Mouse (Mus musculus): ENCODE measurements around the gene Henmt1. TPM values are rescaled to one million over a fixed set of nuclear protein-coding genes. Genes with fewer than 3 reads are reported as not detected.

Henmt1 gene
- polyA plus RNA-seq, 1 experiment from 2014 or later, result 0.51 TPM

- Histone ChIP-seq H3K27me3 (ENCODE audit: control insufficient read depth, insufficient read depth, low read length) (no peaks in the 10 kb centered on the region), H3K27ac (ENCODE audit: low read depth, low read length) (peak overlapping the region; percentile 100), H3K4me3 (ENCODE audit: low read length) (peak overlapping the region; percentile 95), H3K9me3 (ENCODE audit: control insufficient read depth, low read length) (no peaks in the 10 kb centered on the region), H3K4me1 (ENCODE audit: control insufficient read depth, insufficient read depth, low read length) (peaks cover 13% of the 10 kb centered on the region; the same call in 1 of the 2 replicates), H3K9ac (ENCODE audit: low read depth, low read length) (peak overlapping the region; percentile 96), H3K36me3 (ENCODE audit: control insufficient read depth, insufficient read depth, low read length) (peaks cover 30% of the 10 kb centered on the region), H3K4me2 (replicated peaks; ENCODE audit: low read depth, low read length) (peak overlapping the region; percentile 68)
- under 1% methylated on average over 31 of the region's 32 CpGs for WGBS
- no peak for ATAC-seq (ENCODE audit: low FRiP score, low TSS enrichment)
These were observed 29.2 kb upstream of the Henmt1 start for GRCm38 (mm10) chr3:108910303-108911080.

- Histone ChIP-seq H3K27ac (ENCODE audit: low read depth, low read length) (peak overlapping the region; percentile 100), H3K27me3 (ENCODE audit: control insufficient read depth, insufficient read depth, low read length) (no peaks in the 10 kb centered on the region), H3K9me3 (ENCODE audit: control insufficient read depth, low read length) (no peaks in the 10 kb centered on the region), H3K4me1 (ENCODE audit: control insufficient read depth, insufficient read depth, low read length) (peaks cover 13% of the 10 kb centered on the region; the same call in 1 of the 2 replicates), H3K4me2 (replicated peaks; ENCODE audit: low read depth, low read length) (peak overlapping the region; percentile 68), H3K36me3 (ENCODE audit: control insufficient read depth, insufficient read depth, low read length) (peaks cover 25% of the 10 kb centered on the region), H3K4me3 (ENCODE audit: low read length) (peak overlapping the region; percentile 95), H3K9ac (ENCODE audit: low read depth, low read length) (peak overlapping the region; percentile 96)
- under 1% methylated on average over 44 of the region's 44 CpGs for WGBS
- ATAC-seq (ENCODE audit: low FRiP score, low TSS enrichment), result peak; percentile 89
These were observed 28.6 kb upstream of the Henmt1 start for GRCm38 (mm10) chr3:108911081-108911547.

GRCm38 (mm10) chr3:108911548-108912413, 27.9 kb upstream of the Henmt1 start, which contains the start of gene Prpf38b:
TSS of gene Prpf38b (minus strand) at chr3:108911727.
- H3K9ac ChIP-seq (ENCODE audit: low read depth, low read length), result peak within 1 kb of the TSS; percentile 96
- peak within 1 kb of the TSS; percentile 95 for H3K4me3 ChIP-seq (ENCODE audit: low read length)
- H3K36me3 ChIP-seq (ENCODE audit: control insufficient read depth, insufficient read depth, low read length), result peaks cover 18% of the 10 kb centered on the region
- under 1% methylated on average over 53 of the region's 53 CpGs for WGBS
- no peaks in the 10 kb centered on the region for H3K9me3 ChIP-seq (ENCODE audit: control insufficient read depth, low read length)
- peak within 1 kb of the TSS; percentile 68 for H3K4me2 ChIP-seq (replicated peaks; ENCODE audit: low read depth, low read length)
- peak; percentile 99 for ATAC-seq (ENCODE audit: low FRiP score, low TSS enrichment)
- H3K4me1 ChIP-seq (ENCODE audit: control insufficient read depth, insufficient read depth, low read length), result peaks cover 13% of the 10 kb centered on the region; the same call in 1 of the 2 replicates
- H3K27ac ChIP-seq (ENCODE audit: low read depth, low read length), result peak within 1 kb of the TSS; percentile 100
- no peaks in the 10 kb centered on the region for H3K27me3 ChIP-seq (ENCODE audit: control insufficient read depth, insufficient read depth, low read length)

GRCm38 (mm10) chr3:108915999-108916398, 23.7 kb upstream of the Henmt1 start:
- Histone ChIP-seq H3K4me3 (ENCODE audit: low read length) (no peak overlapping the region), H3K9ac (ENCODE audit: low read depth, low read length) (no peak overlapping the region), H3K4me1 (ENCODE audit: control insufficient read depth, insufficient read depth, low read length) (no peaks in the 10 kb centered on the region), H3K36me3 (ENCODE audit: control insufficient read depth, insufficient read depth, low read length) (no peaks in the 10 kb centered on the region), H3K27ac (ENCODE audit: low read depth, low read length) (no peak overlapping the region), H3K4me2 (replicated peaks; ENCODE audit: low read depth, low read length) (no peak overlapping the region), H3K27me3 (ENCODE audit: control insufficient read depth, insufficient read depth, low read length) (no peaks in the 10 kb centered on the region), H3K9me3 (ENCODE audit: control insufficient read depth, low read length) (no peaks in the 10 kb centered on the region)
- no peak for ATAC-seq (ENCODE audit: low FRiP score, low TSS enrichment)
- WGBS, result 88% methylated on average over 1 of the region's 1 CpGs

- H3K4me1 ChIP-seq (ENCODE audit: control insufficient read depth, insufficient read depth, low read length), result no peaks in the 10 kb centered on the region
- 63% methylated on average over 4 of the region's 4 CpGs for WGBS
These were observed 22.8 kb upstream of the Henmt1 start for GRCm38 (mm10) chr3:108916857-108917256.

GRCm38 (mm10) chr3:108917986-108918385, 21.7 kb upstream of the Henmt1 start:
- no peak overlapping the region for H3K9ac ChIP-seq (ENCODE audit: low read depth, low read length)
- no peaks in the 10 kb centered on the region for H3K36me3 ChIP-seq (ENCODE audit: control insufficient read depth, insufficient read depth, low read length)
- H3K4me1 ChIP-seq (ENCODE audit: control insufficient read depth, insufficient read depth, low read length), result no peaks in the 10 kb centered on the region
- no peaks in the 10 kb centered on the region for H3K9me3 ChIP-seq (ENCODE audit: control insufficient read depth, low read length)
- 62% methylated on average over 3 of the region's 3 CpGs for WGBS
- H3K27me3 ChIP-seq (ENCODE audit: control insufficient read depth, insufficient read depth, low read length), result no peaks in the 10 kb centered on the region
- no peak overlapping the region for H3K4me2 ChIP-seq (replicated peaks; ENCODE audit: low read depth, low read length)
- no peak for ATAC-seq (ENCODE audit: low FRiP score, low TSS enrichment)
- H3K27ac ChIP-seq (ENCODE audit: low read depth, low read length), result no peak overlapping the region
- H3K4me3 ChIP-seq (ENCODE audit: low read length), result no peak overlapping the region

More at GRCm38 (mm10) chr3:108916857-108917256, 22.8 kb upstream of the Henmt1 start:
- no peak for ATAC-seq (ENCODE audit: low FRiP score, low TSS enrichment)
- Histone ChIP-seq H3K36me3 (ENCODE audit: control insufficient read depth, insufficient read depth, low read length) (no peaks in the 10 kb centered on the region), H3K4me2 (replicated peaks; ENCODE audit: low read depth, low read length) (no peak overlapping the region), H3K4me3 (ENCODE audit: low read length) (no peak overlapping the region), H3K27ac (ENCODE audit: low read depth, low read length) (no peak overlapping the region), H3K27me3 (ENCODE audit: control insufficient read depth, insufficient read depth, low read length) (no peaks in the 10 kb centered on the region), H3K9ac (ENCODE audit: low read depth, low read length) (no peak overlapping the region), H3K9me3 (ENCODE audit: control insufficient read depth, low read length) (no peaks in the 10 kb centered on the region)

- Histone ChIP-seq H3K4me3 (ENCODE audit: low read length) (no peak overlapping the region), H3K9me3 (ENCODE audit: control insufficient read depth, low read length) (no peaks in the 10 kb centered on the region), H3K4me1 (ENCODE audit: control insufficient read depth, insufficient read depth, low read length) (no peaks in the 10 kb centered on the region), H3K27me3 (ENCODE audit: control insufficient read depth, insufficient read depth, low read length) (no peaks in the 10 kb centered on the region), H3K36me3 (ENCODE audit: control insufficient read depth, insufficient read depth, low read length) (no peaks in the 10 kb centered on the region), H3K27ac (ENCODE audit: low read depth, low read length) (no peak overlapping the region), H3K4me2 (replicated peaks; ENCODE audit: low read depth, low read length) (no peak overlapping the region), H3K9ac (ENCODE audit: low read depth, low read length) (no peak overlapping the region)
- WGBS, result 92% methylated on average over 1 of the region's 1 CpGs
- ATAC-seq (ENCODE audit: low FRiP score, low TSS enrichment), result no peak
These were observed 20.8 kb upstream of the Henmt1 start for GRCm38 (mm10) chr3:108918852-108919251.

GRCm38 (mm10) chr3:108920442-108921070, 19.1 kb upstream of the Henmt1 start:
- 85% methylated on average over 3 of the region's 3 CpGs for WGBS
- Histone ChIP-seq H3K36me3 (ENCODE audit: control insufficient read depth, insufficient read depth, low read length) (no peaks in the 10 kb centered on the region), H3K4me1 (ENCODE audit: control insufficient read depth, insufficient read depth, low read length) (no peaks in the 10 kb centered on the region), H3K9ac (ENCODE audit: low read depth, low read length) (no peak overlapping the region), H3K4me2 (replicated peaks; ENCODE audit: low read depth, low read length) (no peak overlapping the region), H3K27me3 (ENCODE audit: control insufficient read depth, insufficient read depth, low read length) (no peaks in the 10 kb centered on the region), H3K4me3 (ENCODE audit: low read length) (no peak overlapping the region), H3K9me3 (ENCODE audit: control insufficient read depth, low read length) (no peaks in the 10 kb centered on the region), H3K27ac (ENCODE audit: low read depth, low read length) (no peak overlapping the region)
- no peak for ATAC-seq (ENCODE audit: low FRiP score, low TSS enrichment)
